Mouse (Mus musculus) forebrain, embryonic 12.5 days (tissue): Measurements from ENCODE around the gene Abcc10. TPM values are rescaled to one million over a fixed set of nuclear protein-coding genes. Genes with fewer than 3 reads are reported as not detected.

Source experiments
- ATAC-seq: fragments of 200-750 bp; cut with Nextera tagmentation; 2 replicates; pipeline ENCODE4 v1.8.0; 2017; ENCODE audit warnings: moderate TSS enrichment; ENCODE audit not compliant: low FRiP score
- H3K27ac ChIP-seq: fragments of 300-500 bp; sonication (generic); 2 replicates; pipeline ENCODE4 v1.5.1; 2016; ENCODE audit warnings: mild to moderate bottlenecking
- H3K27me3 ChIP-seq: fragments of 300-500 bp; sonication (generic); 2 replicates; pipeline ENCODE4 v1.6.1; 2016; ENCODE audit warnings: mild to moderate bottlenecking
- H3K36me3 ChIP-seq: fragments of 300-500 bp; sonication (generic); replicated peaks from 2 replicates; pipeline ENCODE4 v1.6.1; 2016; ENCODE audit warnings: mild to moderate bottlenecking
- H3K4me1 ChIP-seq: fragments of 300-500 bp; sonication (generic); 2 replicates; pipeline ENCODE4 v1.6.1; 2016
- H3K4me2 ChIP-seq: fragments of 300-500 bp; sonication (generic); 2 replicates; pipeline ENCODE4 v1.6.1; 2016; ENCODE audit warnings: mild to moderate bottlenecking, moderate library complexity
- H3K4me3 ChIP-seq: fragments of 300-500 bp; sonication (generic); replicated peaks from 2 replicates; pipeline ENCODE4 v1.5.1; 2016; ENCODE audit warnings: mild to moderate bottlenecking
- H3K9ac ChIP-seq: fragments of 300-500 bp; sonication (generic); 2 replicates; pipeline ENCODE4 v1.6.1; 2016; ENCODE audit warnings: mild to moderate bottlenecking
- H3K9me3 ChIP-seq: fragments of 300-500 bp; sonication (generic); 2 replicates; pipeline ENCODE4 v1.6.1; 2016
- whole genome bisulfite sequencing: fragments of 180-500 bp; shearing (Covaris S2); methylation state at CpG from one replicate; pipeline ENCODE4 v1.1.7; 2016; 5-methylcytosine and 5-hydroxymethylcytosine counted together
- polyA plus RNA-seq: library from polyadenylated mRNA; unstranded; fragments of >200 nt; fragmentation: Nextera tagmentation; extraction: Ambion mirVana; gene quantifications from 2 replicates; pipeline ENCODE4 v1.2.1, GENCODE M21; 2016

Abcc10 gene
- polyA plus RNA-seq, 1 experiment from 2014 or later: 7.6 TPM

- H3K36me3 ChIP-seq: no peaks in the 10 kb centered on the region; the same call in none of the 2 replicates
- no peak overlapping the region for H3K27ac ChIP-seq
- H3K9ac ChIP-seq: no peak overlapping the region
- no peaks in the 10 kb centered on the region for H3K27me3 ChIP-seq
- ATAC-seq: no peak
- no peak overlapping the region for H3K4me2 ChIP-seq
- no peaks in the 10 kb centered on the region for H3K9me3 ChIP-seq
- H3K4me3 ChIP-seq: no peak overlapping the region
- 88% methylated on average over 10 of the region's 10 CpGs for WGBS
- H3K4me1 ChIP-seq: no peaks in the 10 kb centered on the region
Measured at GRCm38 (mm10) chr17:46310515-46310914, 17.6 kb downstream of the Abcc10 start.

- H3K4me3 ChIP-seq: no peak overlapping the region
- no peaks in the 10 kb centered on the region for H3K9me3 ChIP-seq
- no peak overlapping the region for H3K27ac ChIP-seq
- no peak for ATAC-seq
- H3K36me3 ChIP-seq: no peaks in the 10 kb centered on the region; the same call in none of the 2 replicates
- no peak overlapping the region for H3K9ac ChIP-seq
- H3K27me3 ChIP-seq: no peaks in the 10 kb centered on the region
- no peak overlapping the region for H3K4me2 ChIP-seq
- WGBS: 83% methylated on average over 12 of the region's 12 CpGs
- no peaks in the 10 kb centered on the region for H3K4me1 ChIP-seq
Measured at GRCm38 (mm10) chr17:46309835-46310234, 18.3 kb downstream of the Abcc10 start.

- Histone ChIP-seq H3K36me3 (no peaks in the 10 kb centered on the region; the same call in none of the 2 replicates), H3K4me2 (no peak overlapping the region), H3K27me3 (no peaks in the 10 kb centered on the region), H3K9ac (no peak overlapping the region), H3K9me3 (no peaks in the 10 kb centered on the region), H3K27ac (no peak overlapping the region), H3K4me3 (no peak overlapping the region), H3K4me1 (no peaks in the 10 kb centered on the region)
- 91% methylated on average over 15 of the region's 15 CpGs for WGBS
- ATAC-seq: no peak
Measured at GRCm38 (mm10) chr17:46306956-46307355, 21.2 kb downstream of the Abcc10 start.

GRCm38 (mm10) chr17:46304184-46304583 lies 24.0 kb downstream of the Abcc10 start:
- Histone ChIP-seq H3K4me1 (peaks cover 2% of the 10 kb centered on the region; the same call in 1 of the 2 replicates), H3K36me3 (no peaks in the 10 kb centered on the region; the same call in none of the 2 replicates), H3K9me3 (no peaks in the 10 kb centered on the region), H3K27ac (no peak overlapping the region), H3K4me3 (no peak overlapping the region), H3K9ac (no peak overlapping the region), H3K27me3 (peaks cover 15% of the 10 kb centered on the region), H3K4me2 (no peak overlapping the region)
- no peak for ATAC-seq
- WGBS: 91% methylated on average over 9 of the region's 9 CpGs

GRCm38 (mm10) chr17:46301892-46302291 lies 26.3 kb downstream of the Abcc10 start:
- Histone ChIP-seq H3K9me3 (no peaks in the 10 kb centered on the region), H3K9ac (no peak overlapping the region), H3K4me2 (no peak overlapping the region), H3K4me3 (no peak overlapping the region), H3K27ac (no peak overlapping the region), H3K36me3 (no peaks in the 10 kb centered on the region; the same call in none of the 2 replicates), H3K4me1 (peaks cover 22% of the 10 kb centered on the region), H3K27me3 (peaks cover 38% of the 10 kb centered on the region)
- ATAC-seq: no peak
- WGBS: 82% methylated on average over 12 of the region's 12 CpGs

- Histone ChIP-seq H3K27me3 (peaks cover 68% of the 10 kb centered on the region), H3K27ac (no peak overlapping the region), H3K4me1 (peaks cover 23% of the 10 kb centered on the region), H3K4me3 (peak overlapping the region; percentile 63), H3K4me2 (peak overlapping the region; percentile 100), H3K36me3 (no peaks in the 10 kb centered on the region), H3K9ac (peak overlapping the region; percentile 69), H3K9me3 (no peaks in the 10 kb centered on the region)
- under 1% methylated on average over 48 of the region's 48 CpGs for WGBS
- peak; percentile 88 for ATAC-seq
Measured at GRCm38 (mm10) chr17:46298220-46298913, 29.8 kb downstream of the Abcc10 start.

GRCm38 (mm10) chr17:46297364-46298219 lies 30.6 kb downstream of the Abcc10 start, which contains the start of gene Dlk2:
Dlk2 (plus strand) TSS chr17:46297421.
- Histone ChIP-seq H3K4me1 (peaks cover 23% of the 10 kb centered on the region), H3K36me3 (no peaks in the 10 kb centered on the region), H3K4me2 (peak within 1 kb of the TSS; percentile 100), H3K27me3 (peaks cover 74% of the 10 kb centered on the region), H3K9ac (peak within 1 kb of the TSS; percentile 69), H3K9me3 (no peaks in the 10 kb centered on the region), H3K27ac (no peak within 1 kb of the TSS), H3K4me3 (peak within 1 kb of the TSS; percentile 63)
- ATAC-seq: peak; percentile 56
- WGBS: under 1% methylated on average over 65 of the region's 86 CpGs

- peak overlapping the region; percentile 100 for H3K4me2 ChIP-seq
- H3K27me3 ChIP-seq: peaks cover 78% of the 10 kb centered on the region
- 13% methylated on average over 6 of the region's 6 CpGs for WGBS
- ATAC-seq: no peak
- peaks cover 23% of the 10 kb centered on the region for H3K4me1 ChIP-seq
- no peak overlapping the region for H3K27ac ChIP-seq
- H3K4me3 ChIP-seq: peak overlapping the region; percentile 63
- peak overlapping the region; percentile 69 for H3K9ac ChIP-seq
- no peaks in the 10 kb centered on the region for H3K36me3 ChIP-seq
- no peaks in the 10 kb centered on the region for H3K9me3 ChIP-seq
Measured at GRCm38 (mm10) chr17:46297028-46297363, 31.2 kb downstream of the Abcc10 start.

GRCm38 (mm10) chr17:46296601-46297000 lies 31.6 kb downstream of the Abcc10 start:
- Histone ChIP-seq H3K27me3 (peaks cover 78% of the 10 kb centered on the region), H3K4me1 (peaks cover 23% of the 10 kb centered on the region), H3K9ac (no peak overlapping the region), H3K27ac (no peak overlapping the region), H3K4me3 (no peak overlapping the region), H3K4me2 (peak overlapping the region; percentile 100; the same call in 1 of the 2 replicates), H3K9me3 (no peaks in the 10 kb centered on the region), H3K36me3 (no peaks in the 10 kb centered on the region)
- WGBS: 54% methylated on average over 6 of the region's 6 CpGs
- no peak for ATAC-seq

- no peak overlapping the region for H3K9ac ChIP-seq
- H3K36me3 ChIP-seq: no peaks in the 10 kb centered on the region
- no peak for ATAC-seq
- no peak overlapping the region for H3K4me2 ChIP-seq
- H3K9me3 ChIP-seq: no peaks in the 10 kb centered on the region
- H3K27ac ChIP-seq: no peak overlapping the region
- WGBS: 63% methylated on average over 11 of the region's 11 CpGs
- peaks cover 10% of the 10 kb centered on the region for H3K4me1 ChIP-seq
- H3K27me3 ChIP-seq: peaks cover 5% of the 10 kb centered on the region; the same call in 1 of the 2 replicates
- no peak overlapping the region for H3K4me3 ChIP-seq
Measured at GRCm38 (mm10) chr17:46287678-46288095, 40.5 kb downstream of the Abcc10 start.

GRCm38 (mm10) chr17:46285407-46285806 lies 42.7 kb downstream of the Abcc10 start:
- no peak overlapping the region for H3K4me2 ChIP-seq
- no peaks in the 10 kb centered on the region for H3K27me3 ChIP-seq
- 71% methylated on average over 6 of the region's 6 CpGs for WGBS
- H3K36me3 ChIP-seq: peaks cover 4% of the 10 kb centered on the region; the same call in 1 of the 2 replicates
- no peak for ATAC-seq
- peaks cover 28% of the 10 kb centered on the region for H3K4me1 ChIP-seq
- no peak overlapping the region for H3K27ac ChIP-seq
- no peak overlapping the region for H3K4me3 ChIP-seq
- H3K9me3 ChIP-seq: no peaks in the 10 kb centered on the region
- no peak overlapping the region for H3K9ac ChIP-seq

- 67% methylated on average over 7 of the region's 7 CpGs for WGBS
- H3K27ac ChIP-seq: no peak overlapping the region
- no peak overlapping the region for H3K9ac ChIP-seq
- H3K36me3 ChIP-seq: peaks cover 10% of the 10 kb centered on the region; the same call in 1 of the 2 replicates
- peaks cover 28% of the 10 kb centered on the region for H3K4me1 ChIP-seq
- no peak overlapping the region for H3K4me3 ChIP-seq
- H3K27me3 ChIP-seq: no peaks in the 10 kb centered on the region
- no peaks in the 10 kb centered on the region for H3K9me3 ChIP-seq
- no peak overlapping the region for H3K4me2 ChIP-seq
- ATAC-seq: no peak
Measured at GRCm38 (mm10) chr17:46284653-46285052, 43.5 kb downstream of the Abcc10 start.
